Mouse (Mus musculus) lung, postnatal 36 days (tissue): ENCODE results near the gene Dchs1.
"Not testable (repeated sequence)": the region's sequence is repeated elsewhere in the genome, so short reads cannot be mapped to it uniquely, and the experiment has no call there.

ENCODE experiments used
- DNase-seq: peaks from one replicate; pipeline ENCODE4 v3.0.0; 2022; ENCODE audit warnings: mixed read lengths

Gene Dchs1

GRCm38 (mm10) chr7:105741978-105742377 is 45.5 kb downstream of the Dchs1 start:
- DNase-seq, result no peak

GRCm38 (mm10) chr7:105740851-105741250 is 46.6 kb downstream of the Dchs1 start:
- DNase-seq, result peak; percentile 25

GRCm38 (mm10) chr7:105740089-105740795 is 47.2 kb downstream of the Dchs1 start:
- no peak for DNase-seq

GRCm38 (mm10) chr7:105738948-105739347 is 48.5 kb downstream of the Dchs1 start:
- peak; percentile 87 for DNase-seq

GRCm38 (mm10) chr7:105738286-105738685 is 49.2 kb downstream of the Dchs1 start:
- no peak for DNase-seq

GRCm38 (mm10) chr7:105737648-105738047 is 49.8 kb downstream of the Dchs1 start:
- no peak for DNase-seq

- peak; percentile 52 for DNase-seq
These were observed 50.4 kb downstream of the Dchs1 start, which contains the start of gene Rrp8 for GRCm38 (mm10) chr7:105736911-105737521. Gene Rrp8, minus strand, starts transcription at chr7:105737385.

GRCm38 (mm10) chr7:105736264-105736901 is 51.1 kb downstream of the Dchs1 start, which contains the start of gene Ilk:
Gene Ilk, plus strand, starts transcription at chr7:105736592.
- peak; percentile 96 for DNase-seq

- not testable (repeated sequence) for DNase-seq
These were observed 52.0 kb downstream of the Dchs1 start for GRCm38 (mm10) chr7:105735464-105735863.

GRCm38 (mm10) chr7:105734826-105735225 is 52.6 kb downstream of the Dchs1 start:
- no peak for DNase-seq

GRCm38 (mm10) chr7:105733836-105734235 is 53.6 kb downstream of the Dchs1 start:
- no peak for DNase-seq

- DNase-seq, result peak; percentile 62
These were observed 58.6 kb downstream of the Dchs1 start for GRCm38 (mm10) chr7:105728701-105729428.

GRCm38 (mm10) chr7:105726980-105727325 is 60.5 kb downstream of the Dchs1 start:
- DNase-seq, result no peak

GRCm38 (mm10) chr7:105726144-105726979 is 61.1 kb downstream of the Dchs1 start:
- peak; percentile 86 for DNase-seq

GRCm38 (mm10) chr7:105721916-105722315 is 65.5 kb downstream of the Dchs1 start:
- no peak for DNase-seq

GRCm38 (mm10) chr7:105715366-105715765 is 72.1 kb downstream of the Dchs1 start:
- DNase-seq, result no peak

- DNase-seq, result no peak
These were observed 78.7 kb downstream of the Dchs1 start for GRCm38 (mm10) chr7:105708733-105709132.

- no peak for DNase-seq
These were observed 83.6 kb downstream of the Dchs1 start for GRCm38 (mm10) chr7:105703816-105704215.

GRCm38 (mm10) chr7:105703184-105703583 is 84.3 kb downstream of the Dchs1 start:
- DNase-seq, result no peak
